Mouse (Mus musculus): ENCODE measurements around the gene Bmp10.

GRCm38 (mm10) chr6:87424037-87424816 lies 4.6 kb upstream of the Bmp10 start:
- TF ChIP-seq CTCF (IDR thresholded peaks at IDR 0.05; ENCODE audit: low read depth, low read length), result no peak
- no peak for TF ChIP-seq POLR2A (IDR thresholded peaks at IDR 0.05; ENCODE audit: extremely low read depth, insufficient read depth, low read length)

All from liver, adult 2 months (tissue).